Mouse (Mus musculus) G1E (cell line): Measurements from ENCODE around the gene Tbpl1.

Experiments used
- CTCF ChIP-seq: IDR thresholded peaks from 2 replicates; pipeline ENCODE4 v1.5.1; 2012; ENCODE audit warnings: low read depth, low read length, inconsistent platforms, mixed read lengths
- GATA1 ChIP-seq: IDR thresholded peaks from 2 replicates; pipeline ENCODE4 v1.6.1; 2012; ENCODE audit warnings: borderline replicate concordance, low read length, inconsistent platforms, mixed read lengths
- POLR2AphosphoS5 ChIP-seq: IDR thresholded peaks from 2 replicates; pipeline ENCODE4 v1.6.1; 2012; ENCODE audit warnings: low read depth, low read length, inconsistent platforms; ENCODE audit not compliant: insufficient replicate concordance

- TF ChIP-seq CTCF: no peak
- no peak for TF ChIP-seq POLR2AphosphoS5
- TF ChIP-seq GATA1: no peak
Observed at GRCm38 (mm10) chr10:22730266-22730991, 1.3 kb downstream of the Tbpl1 start.
